Mouse (Mus musculus): ENCODE measurements around the gene Mink1. TPM values are rescaled to one million over a fixed set of nuclear protein-coding genes. Genes with fewer than 3 reads are reported as not detected.

The Mink1 gene
- polyA plus RNA-seq, 1 experiment from 2014 or later, result 20.3 TPM

GRCm38 (mm10) chr11:70578962-70579361 is 16.3 kb downstream of the Mink1 start:
- Histone ChIP-seq H3K36me3 (no peaks in the 10 kb centered on the region), H3K4me3 (replicated peaks) (no peak overlapping the region), H3K27me3 (no peaks in the 10 kb centered on the region), H3K9ac (no peak overlapping the region), H3K9me3 (replicated peaks) (no peaks in the 10 kb centered on the region), H3K27ac (replicated peaks) (peak overlapping the region; percentile 83), H3K4me1 (peaks cover 74% of the 10 kb centered on the region), H3K4me2 (replicated peaks) (no peak overlapping the region; the same call in 1 of the 2 replicates)
- WGBS, result 76% methylated on average over 6 of the region's 6 CpGs
- no peak for ATAC-seq (ENCODE audit: insufficient number of reproducible peaks, low FRiP score, low TSS enrichment, low read depth)

- Histone ChIP-seq H3K4me2 (replicated peaks) (no peak overlapping the region), H3K4me3 (replicated peaks) (no peak overlapping the region), H3K36me3 (no peaks in the 10 kb centered on the region), H3K9ac (no peak overlapping the region), H3K27me3 (no peaks in the 10 kb centered on the region), H3K9me3 (replicated peaks) (no peaks in the 10 kb centered on the region), H3K27ac (replicated peaks) (peak overlapping the region; percentile 83), H3K4me1 (peaks cover 82% of the 10 kb centered on the region)
- ATAC-seq (ENCODE audit: insufficient number of reproducible peaks, low FRiP score, low TSS enrichment, low read depth), result no peak
- 61% methylated on average over 9 of the region's 9 CpGs for WGBS
Observed at GRCm38 (mm10) chr11:70579710-70580357, 17.2 kb downstream of the Mink1 start.

- H3K9ac ChIP-seq, result no peak overlapping the region
- no peak overlapping the region for H3K4me3 ChIP-seq (replicated peaks)
- H3K36me3 ChIP-seq, result no peaks in the 10 kb centered on the region
- H3K4me1 ChIP-seq, result peaks cover 87% of the 10 kb centered on the region
- peak overlapping the region; percentile 83 for H3K27ac ChIP-seq (replicated peaks)
- H3K4me2 ChIP-seq (replicated peaks), result no peak overlapping the region
- H3K9me3 ChIP-seq (replicated peaks), result no peaks in the 10 kb centered on the region
- H3K27me3 ChIP-seq, result no peaks in the 10 kb centered on the region
- WGBS, result 46% methylated on average over 5 of the region's 5 CpGs
- no peak for ATAC-seq (ENCODE audit: insufficient number of reproducible peaks, low FRiP score, low TSS enrichment, low read depth)
Observed at GRCm38 (mm10) chr11:70580358-70580720, 17.7 kb downstream of the Mink1 start.

- WGBS, result 68% methylated on average over 3 of the region's 3 CpGs
- H3K4me2 ChIP-seq (replicated peaks), result no peak overlapping the region
- H3K27me3 ChIP-seq, result no peaks in the 10 kb centered on the region
- ATAC-seq (ENCODE audit: insufficient number of reproducible peaks, low FRiP score, low TSS enrichment, low read depth), result no peak
- no peaks in the 10 kb centered on the region for H3K9me3 ChIP-seq (replicated peaks)
- no peak overlapping the region for H3K4me3 ChIP-seq (replicated peaks)
- peak overlapping the region; percentile 44; the same call in 1 of the 2 replicates for H3K27ac ChIP-seq (replicated peaks)
- no peaks in the 10 kb centered on the region for H3K36me3 ChIP-seq
- H3K4me1 ChIP-seq, result peaks cover 92% of the 10 kb centered on the region
- no peak overlapping the region for H3K9ac ChIP-seq
Observed at GRCm38 (mm10) chr11:70580921-70581320, 18.2 kb downstream of the Mink1 start.

GRCm38 (mm10) chr11:70582196-70582595 is 19.5 kb downstream of the Mink1 start:
- no peaks in the 10 kb centered on the region for H3K9me3 ChIP-seq (replicated peaks)
- peak overlapping the region; percentile 82; the same call in 1 of the 2 replicates for H3K27ac ChIP-seq (replicated peaks)
- no peaks in the 10 kb centered on the region for H3K36me3 ChIP-seq
- no peak overlapping the region for H3K4me3 ChIP-seq (replicated peaks)
- no peaks in the 10 kb centered on the region for H3K27me3 ChIP-seq
- 24% methylated on average over 3 of the region's 3 CpGs for WGBS
- ATAC-seq (ENCODE audit: insufficient number of reproducible peaks, low FRiP score, low TSS enrichment, low read depth), result no peak
- H3K4me2 ChIP-seq (replicated peaks), result no peak overlapping the region
- peaks cover 93% of the 10 kb centered on the region for H3K4me1 ChIP-seq
- H3K9ac ChIP-seq, result no peak overlapping the region

- H3K27ac ChIP-seq (replicated peaks), result peak overlapping the region; percentile 82
- peaks cover 84% of the 10 kb centered on the region for H3K4me1 ChIP-seq
- no peak overlapping the region for H3K9ac ChIP-seq
- H3K4me3 ChIP-seq (replicated peaks), result no peak overlapping the region
- 30% methylated on average over 6 of the region's 6 CpGs for WGBS
- no peaks in the 10 kb centered on the region for H3K36me3 ChIP-seq
- H3K9me3 ChIP-seq (replicated peaks), result no peaks in the 10 kb centered on the region
- no peak for ATAC-seq (ENCODE audit: insufficient number of reproducible peaks, low FRiP score, low TSS enrichment, low read depth)
- no peaks in the 10 kb centered on the region for H3K27me3 ChIP-seq
- no peak overlapping the region for H3K4me2 ChIP-seq (replicated peaks)
Observed at GRCm38 (mm10) chr11:70583022-70583714, 20.5 kb downstream of the Mink1 start.

GRCm38 (mm10) chr11:70583775-70584174 is 21.1 kb downstream of the Mink1 start:
- Histone ChIP-seq H3K4me2 (replicated peaks) (no peak overlapping the region), H3K27ac (replicated peaks) (peak overlapping the region; percentile 82), H3K4me1 (peaks cover 78% of the 10 kb centered on the region), H3K9ac (no peak overlapping the region), H3K27me3 (no peaks in the 10 kb centered on the region), H3K4me3 (replicated peaks) (no peak overlapping the region), H3K9me3 (replicated peaks) (no peaks in the 10 kb centered on the region), H3K36me3 (no peaks in the 10 kb centered on the region)
- ATAC-seq (ENCODE audit: insufficient number of reproducible peaks, low FRiP score, low TSS enrichment, low read depth), result no peak
- 72% methylated on average over 7 of the region's 7 CpGs for WGBS

GRCm38 (mm10) chr11:70585457-70585856 is 22.8 kb downstream of the Mink1 start:
- ATAC-seq (ENCODE audit: insufficient number of reproducible peaks, low FRiP score, low TSS enrichment, low read depth), result peak; percentile 78
- H3K4me3 ChIP-seq (replicated peaks), result no peak overlapping the region
- H3K9ac ChIP-seq, result no peak overlapping the region
- peak overlapping the region; percentile 13; the same call in 1 of the 2 replicates for H3K4me2 ChIP-seq (replicated peaks)
- H3K4me1 ChIP-seq, result peaks cover 61% of the 10 kb centered on the region
- H3K9me3 ChIP-seq (replicated peaks), result no peaks in the 10 kb centered on the region
- H3K36me3 ChIP-seq, result no peaks in the 10 kb centered on the region
- peak overlapping the region; percentile 82 for H3K27ac ChIP-seq (replicated peaks)
- WGBS, result 36% methylated on average over 7 of the region's 7 CpGs
- no peaks in the 10 kb centered on the region for H3K27me3 ChIP-seq

GRCm38 (mm10) chr11:70586261-70586660 is 23.6 kb downstream of the Mink1 start:
- Histone ChIP-seq H3K27me3 (no peaks in the 10 kb centered on the region), H3K4me3 (replicated peaks) (no peak overlapping the region), H3K9me3 (replicated peaks) (no peaks in the 10 kb centered on the region), H3K4me1 (peaks cover 54% of the 10 kb centered on the region), H3K27ac (replicated peaks) (no peak overlapping the region; the same call in 1 of the 2 replicates), H3K4me2 (replicated peaks) (no peak overlapping the region), H3K36me3 (no peaks in the 10 kb centered on the region), H3K9ac (no peak overlapping the region)
- no peak for ATAC-seq (ENCODE audit: insufficient number of reproducible peaks, low FRiP score, low TSS enrichment, low read depth)
- 72% methylated on average over 3 of the region's 3 CpGs for WGBS

GRCm38 (mm10) chr11:70586954-70587353 is 24.3 kb downstream of the Mink1 start:
- Histone ChIP-seq H3K4me1 (peaks cover 48% of the 10 kb centered on the region), H3K9ac (no peak overlapping the region), H3K27me3 (no peaks in the 10 kb centered on the region), H3K9me3 (replicated peaks) (no peaks in the 10 kb centered on the region), H3K36me3 (no peaks in the 10 kb centered on the region), H3K27ac (replicated peaks) (no peak overlapping the region), H3K4me2 (replicated peaks) (no peak overlapping the region), H3K4me3 (replicated peaks) (no peak overlapping the region)
- WGBS, result 75% methylated on average over 5 of the region's 5 CpGs
- no peak for ATAC-seq (ENCODE audit: insufficient number of reproducible peaks, low FRiP score, low TSS enrichment, low read depth)

GRCm38 (mm10) chr11:70591733-70592132 is 29.1 kb downstream of the Mink1 start:
- Histone ChIP-seq H3K36me3 (no peaks in the 10 kb centered on the region), H3K4me1 (peaks cover 2% of the 10 kb centered on the region; the same call in 1 of the 2 replicates), H3K27me3 (no peaks in the 10 kb centered on the region), H3K9me3 (replicated peaks) (no peaks in the 10 kb centered on the region), H3K4me3 (replicated peaks) (no peak overlapping the region), H3K4me2 (replicated peaks) (no peak overlapping the region), H3K9ac (no peak overlapping the region), H3K27ac (replicated peaks) (no peak overlapping the region)
- ATAC-seq (ENCODE audit: insufficient number of reproducible peaks, low FRiP score, low TSS enrichment, low read depth), result no peak
- WGBS, result 88% methylated on average over 1 of the region's 1 CpGs

All from embryonic facial prominence, embryonic 15.5 days (tissue).